Mouse (Mus musculus) CH12.LX (cell line): ENCODE measurements at regions not wholly inside any gene's neighbourhood (a gene's known extent, or its start where the extent isn't known, plus 50 kb on each side); places are given as distances from the start of the nearest gene placed in this dataset.

Experiments used
- CHD2 ChIP-seq: IDR thresholded peaks from 2 replicates; pipeline ENCODE4 v1.6.1; 2011; ENCODE audit warnings: low read length, improper control_type of control experiment
- CTCF ChIP-seq, 2 experiments: IDR thresholded peaks in 1 of 2; conservative IDR thresholded peaks in 1 of 2; 2 replicates each; pipeline ENCODE4 v1.5.1; 2011 to 2012; ENCODE audit warnings: low read depth in 2 of 2, low read length in 2 of 2, improper control_type of control experiment in 1 of 2, inconsistent platforms in 1 of 2, mild to moderate bottlenecking in 1 of 2, moderate library complexity in 1 of 2
- EP300 ChIP-seq: IDR thresholded peaks from 2 replicates; pipeline ENCODE4 v1.6.1; 2011; ENCODE audit warnings: low read length, improper control_type of control experiment
- MAZ ChIP-seq: IDR thresholded peaks from 2 replicates; pipeline ENCODE4 v1.6.1; 2012; ENCODE audit warnings: low read depth, mild to moderate bottlenecking, inconsistent platforms, low read length, improper control_type of control experiment, moderate library complexity
- MEF2A ChIP-seq: IDR thresholded peaks from 2 replicates; pipeline ENCODE4 v1.6.1; 2014; ENCODE audit warnings: low read depth, mild to moderate bottlenecking, inconsistent platforms, low read length, improper control_type of control experiment, borderline replicate concordance
- RCOR1 ChIP-seq: conservative IDR thresholded peaks from 2 replicates; pipeline ENCODE4 v1.6.1; 2012; ENCODE audit warnings: low read depth, mild to moderate bottlenecking, inconsistent platforms, low read length, improper control_type of control experiment

GRCm38 (mm10) chr9:83716101-83716763, 89.8 kb downstream of the Elovl4 start:
- no peak for TF ChIP-seq MAZ
- TF ChIP-seq RCOR1, result no peak
- TF ChIP-seq CHD2, result no peak
- TF ChIP-seq CTCF (conservative IDR thresholded peaks at IDR 0.05 in 1 of 2, IDR thresholded peaks at IDR 0.05 in 1 of 2; ENCODE audit: low read depth in 2 of 2, low read length in 2 of 2), result no peak
- TF ChIP-seq EP300, result no peak
- TF ChIP-seq MEF2A, result no peak
